Mouse (Mus musculus): ENCODE measurements around the gene Tox2.

- no peak for TF ChIP-seq CTCF (IDR thresholded peaks at IDR 0.05; ENCODE audit: control insufficient read depth, insufficient read depth, low read length)
- TF ChIP-seq POLR2A (IDR thresholded peaks at IDR 0.05; ENCODE audit: borderline replicate concordance, control insufficient read depth, low read depth, low read length): no peak
Measured at GRCm38 (mm10) chr2:163372627-163373026, 169.7 kb downstream of the Tox2 start.
